In genomic region chr19:28835500-28835864, GRCm38 (mm10) we compare ENCODE assay signal across 8 mouse cellular contexts. TPM values are rescaled to one million over a fixed set of nuclear protein-coding genes. Genes with fewer than 3 reads are reported as not detected.
DNase-seq lines count a peak whose midpoint lies in the region; ATAC-seq and TF ChIP-seq lines count a peak whose summit lies in the region.

No protein-coding gene starts in this region.

- no peaks in the 10 kb centered on the region for H3K27me3 ChIP-seq in lung, postnatal 0 days (replicated peaks; ENCODE audit: insufficient read depth, low read length)
- H3K27me3 ChIP-seq in kidney, postnatal 0 days (ENCODE audit: insufficient read depth, low read length) = no peaks in the 10 kb centered on the region

- H3K36me3 ChIP-seq in lung, postnatal 0 days (ENCODE audit: insufficient read depth, low read length) = no peaks in the 10 kb centered on the region
- H3K36me3 ChIP-seq in kidney, postnatal 0 days (ENCODE audit: insufficient read depth, low read length) = no peaks in the 10 kb centered on the region

- peak overlapping the region; percentile 57 for H3K4me3 ChIP-seq in lung, postnatal 0 days (ENCODE audit: low read depth, low read length)
- peak overlapping the region; percentile 50 for H3K4me3 ChIP-seq in kidney, postnatal 0 days (replicated peaks; ENCODE audit: low read depth, low read length)

- peak overlapping the region; percentile 91 for H3K4me2 ChIP-seq in lung, postnatal 0 days (replicated peaks; ENCODE audit: low read depth, low read length)
- peak overlapping the region; percentile 96 for H3K4me2 ChIP-seq in kidney, postnatal 0 days (ENCODE audit: low read length)

- peak; percentile 21; the same call in 1 of the 2 replicates for ATAC-seq in frontal cortex, adult (ENCODE audit: low TSS enrichment)
- peak; percentile 11; the same call in 1 of the 2 replicates for ATAC-seq in lung, postnatal 0 days
- no peak for ATAC-seq in kidney, postnatal 0 days (replicated peaks; ENCODE audit: low FRiP score, low read depth)
- ATAC-seq in monocyte, adult 5-6 weeks (replicated peaks; ENCODE audit: insufficient number of reproducible peaks, low FRiP score, low TSS enrichment, poor library complexity, severe bottlenecking) = no peak

- TF ChIP-seq CTCF in lung, postnatal 0 days (IDR thresholded peaks at IDR 0.05) = no peak
- TF ChIP-seq CTCF in kidney, postnatal 0 days (IDR thresholded peaks at IDR 0.05; ENCODE audit: low read depth) = no peak

- no peak overlapping the region for H3K27ac ChIP-seq in lung, postnatal 0 days (ENCODE audit: low read length)
- H3K27ac ChIP-seq in kidney, postnatal 0 days = peak overlapping the region; percentile 57

- 11% methylated on average over 9 of the region's 9 CpGs for WGBS in lung, postnatal 0 days
- WGBS in kidney, postnatal 0 days = 6% methylated on average over 9 of the region's 9 CpGs

- no peak for TF ChIP-seq EP300 in lung, postnatal 0 days (IDR thresholded peaks at IDR 0.05)

- H3K9ac ChIP-seq in lung, postnatal 0 days (replicated peaks; ENCODE audit: low read depth) = peak overlapping the region; percentile 44
- peak overlapping the region; percentile 52 for H3K9ac ChIP-seq in kidney, postnatal 0 days (ENCODE audit: low read depth, low read length)

- peaks cover 8% of the 10 kb centered on the region; the same call in 1 of the 2 replicates for H3K4me1 ChIP-seq in lung, postnatal 0 days (ENCODE audit: insufficient read depth, low read depth, low read length)
- H3K4me1 ChIP-seq in kidney, postnatal 0 days (replicated peaks; ENCODE audit: insufficient read depth, low read length) = 0 out of 2 replicates have a peak, but pooled peaks cover 6% of the 10 kb centered on the region

- no peaks in the 10 kb centered on the region for H3K9me3 ChIP-seq in lung, postnatal 0 days (ENCODE audit: low read length)
- no peaks in the 10 kb centered on the region for H3K9me3 ChIP-seq in kidney, postnatal 0 days (replicated peaks; ENCODE audit: low read length)

- DNase-seq in frontal cortex, postnatal 10 days (ENCODE audit: low spot score in 2 of 2) = no peak
- DNase-seq in lung, postnatal 0 days (ENCODE audit: low spot score) = no peak
- DNase-seq in lung, postnatal 14 days = no peak
- DNase-seq in kidney, postnatal 0 days (ENCODE audit: low spot score) = no peak
- peak; percentile 10 for DNase-seq in right cerebral cortex, postnatal 4 days
- no peak for DNase-seq in layer of hippocampus, adult 9-10 months (ENCODE audit: low spot score)

RNA-seq across cellular contexts. Expression of gene Slc1a1, which starts 0.6 kb away (rescaled TPM):
- 13.0 and 13.2 TPM in 2 replicates for polyA plus RNA-seq in lung, postnatal 0 days (2015; fragmentation: Nextera tagmentation; extraction: Ambion mirVana)
- 20.5 and 22.8 TPM in 2 replicates for polyA plus RNA-seq in kidney, postnatal 0 days (2015; fragmentation: Nextera tagmentation; extraction: Ambion mirVana)
- total RNA-seq in monocyte, adult 5-6 weeks (2017) = not detected in 3 replicates

Comparison
In these comparisons a context has a peak if more than half of its experiments do, and no peak if none do; other contexts are left out.
1. ATAC-seq: peak in frontal cortex, adult (single experiment) and lung, postnatal 0 days (single experiment); none in kidney, postnatal 0 days (single experiment) and monocyte, adult 5-6 weeks (single experiment).